Mouse (Mus musculus) limb, embryonic 14.5 days (tissue): ENCODE results near the gene Ptprc. TPM values are rescaled to one million over a fixed set of nuclear protein-coding genes. Genes with fewer than 3 reads are reported as not detected.

Experiments used
- ATAC-seq: fragments of 200-750 bp; cut with Nextera tagmentation; 2 replicates; pipeline ENCODE4 v1.8.0; 2017; ENCODE audit warnings: low read depth, moderate number of reproducible peaks, moderate TSS enrichment; ENCODE audit not compliant: low FRiP score
- DNase-seq: peaks from one replicate; pipeline ENCODE4 v3.0.0-alpha.2; 2015; ENCODE audit warnings: low spot score
- H3K27ac ChIP-seq: fragments of 300-500 bp; sonication (generic); replicated peaks from 2 replicates; pipeline ENCODE4 v1.5.1; 2014; ENCODE audit warnings: low read depth, mild to moderate bottlenecking, low read length, moderate library complexity, mixed read lengths
- H3K27me3 ChIP-seq: fragments of 300-500 bp; sonication (generic); 2 replicates; pipeline ENCODE4 v1.6.1; 2014; ENCODE audit warnings: low read length, mixed read lengths; ENCODE audit not compliant: control insufficient read depth, insufficient read depth
- H3K36me3 ChIP-seq: fragments of 300-500 bp; sonication (generic); 2 replicates; pipeline ENCODE4 v1.6.1; 2014; ENCODE audit warnings: mild to moderate bottlenecking, low read length, moderate library complexity, mixed read lengths; ENCODE audit not compliant: control insufficient read depth, insufficient read depth
- H3K4me1 ChIP-seq: fragments of 300-500 bp; sonication (generic); 2 replicates; pipeline ENCODE4 v1.6.1; 2014; ENCODE audit warnings: antibody characterized with exemption, low read length, mixed read lengths; ENCODE audit not compliant: control insufficient read depth, insufficient read depth
- H3K4me2 ChIP-seq: fragments of 300-500 bp; sonication (generic); replicated peaks from 2 replicates; pipeline ENCODE4 v1.6.1; 2014; ENCODE audit warnings: low read depth, mild to moderate bottlenecking, low read length, moderate library complexity; ENCODE audit not compliant: severe bottlenecking
- H3K4me3 ChIP-seq: fragments of 300-500 bp; sonication (generic); replicated peaks from 2 replicates; pipeline ENCODE4 v1.5.1; 2014; ENCODE audit warnings: low read length
- H3K9ac ChIP-seq: fragments of 300-500 bp; sonication (generic); 2 replicates; pipeline ENCODE4 v1.6.1; 2014; ENCODE audit warnings: mild to moderate bottlenecking, low read depth, low read length, moderate library complexity; ENCODE audit not compliant: severe bottlenecking
- H3K9me3 ChIP-seq: fragments of 300-500 bp; sonication (generic); 2 replicates; pipeline ENCODE4 v1.6.1; 2016; ENCODE audit warnings: low read length; ENCODE audit not compliant: control insufficient read depth
- POLR2A ChIP-seq: fragments of 200-500 bp; IDR thresholded peaks from 2 replicates; pipeline ENCODE4 v1.8.0; 2012; ENCODE audit warnings: inconsistent platforms, mild to moderate bottlenecking, moderate library complexity, borderline replicate concordance; ENCODE audit not compliant: insufficient read depth, insufficient read length; ENCODE audit errors: extremely low read depth
- whole genome bisulfite sequencing: fragments of 180-500 bp; shearing (Covaris S2); extraction: QIAGEN DNeasy Blood & Tissue Kit; methylation state at CpG from one replicate; pipeline ENCODE4 v1.1.7; 2014; 5-methylcytosine and 5-hydroxymethylcytosine counted together
- polyA plus RNA-seq, 2 experiments: library from polyadenylated mRNA; depleted of rRNA in 1 of 2; stranded (reverse) in 1 of 2; unstranded in 1 of 2; fragments of >200 nt; fragmentation: Nextera tagmentation in 1 of 2; extraction: Ambion mirVana in 1 of 2; gene quantifications; 2 replicates each; pipeline versions ENCODE4 v1.2.1 to v1.2.3; 2012 to 2014

The Ptprc gene
- polyA plus RNA-seq, 2 experiments: 3.2 to 4.5 TPM

DNA sequence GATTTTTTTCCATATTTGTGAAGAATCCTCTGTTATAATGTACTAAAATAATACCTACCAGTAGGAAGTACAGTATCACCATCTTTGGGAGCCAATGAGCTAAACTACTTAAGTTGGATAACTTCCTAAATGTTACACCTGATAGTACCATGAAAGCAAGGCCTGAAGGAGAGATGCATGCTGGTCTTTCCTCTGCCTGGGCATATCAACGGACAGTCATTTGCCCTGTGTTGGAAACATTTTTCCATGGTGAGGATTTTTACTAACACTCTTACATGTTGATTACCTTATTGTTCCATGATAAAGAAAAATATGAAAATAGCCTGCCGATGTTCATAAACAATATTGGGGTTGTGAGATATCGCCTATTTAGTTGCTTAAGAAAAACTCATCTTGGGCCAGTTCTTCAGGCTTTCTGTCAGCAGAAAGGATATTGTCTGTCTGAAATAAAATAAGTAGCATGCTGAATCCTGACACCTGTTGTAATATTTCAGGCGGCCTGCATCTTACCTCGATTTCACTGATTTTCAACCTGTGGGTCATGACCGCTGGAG is 38.4 kb downstream of the Ptprc start:
- Histone ChIP-seq H3K36me3 (no peaks in the 10 kb centered on the region), H3K4me3 (no peak overlapping the region), H3K4me2 (no peak overlapping the region), H3K4me1 (peaks cover 4% of the 10 kb centered on the region; the same call in 1 of the 2 replicates), H3K27ac (no peak overlapping the region), H3K9me3 (no peaks in the 10 kb centered on the region), H3K27me3 (no peaks in the 10 kb centered on the region), H3K9ac (no peak overlapping the region)
- no peak for TF ChIP-seq POLR2A
- DNase-seq: no peak
- WGBS: 93% methylated on average over 6 of the region's 6 CpGs
- ATAC-seq: no peak

DNA sequence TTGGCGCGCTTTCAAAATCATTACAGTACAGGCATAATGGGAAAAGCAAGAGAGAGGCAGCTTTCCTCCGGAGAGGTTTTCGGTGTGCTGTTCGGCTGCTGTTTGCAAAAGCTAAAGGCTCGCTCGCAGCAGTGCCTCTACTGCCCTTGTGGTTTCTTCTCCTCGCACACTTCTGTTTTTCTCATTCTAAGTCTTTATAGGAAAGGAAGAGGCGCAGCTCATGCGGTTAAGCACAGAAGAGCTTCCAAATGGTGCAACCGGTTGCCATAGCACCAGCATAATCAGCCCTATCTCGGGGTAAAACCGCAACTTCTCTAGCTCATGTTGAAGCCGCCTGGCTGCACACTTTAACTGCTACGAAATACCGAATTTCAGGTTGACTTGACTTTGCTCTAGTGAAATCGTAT is 39.1 kb downstream of the Ptprc start:
- no peak for TF ChIP-seq POLR2A
- peak; percentile 76 for ATAC-seq
- Histone ChIP-seq H3K9ac (no peak overlapping the region), H3K27me3 (no peaks in the 10 kb centered on the region), H3K4me2 (peak overlapping the region; percentile 48), H3K27ac (peak overlapping the region; percentile 43; the same call in 1 of the 2 replicates), H3K9me3 (no peaks in the 10 kb centered on the region), H3K4me1 (peaks cover 4% of the 10 kb centered on the region; the same call in 1 of the 2 replicates), H3K4me3 (peak overlapping the region; percentile 26), H3K36me3 (no peaks in the 10 kb centered on the region)
- peak; percentile 70 for DNase-seq
- 26% methylated on average over 17 of the region's 17 CpGs for whole genome bisulfite sequencing

DNA sequence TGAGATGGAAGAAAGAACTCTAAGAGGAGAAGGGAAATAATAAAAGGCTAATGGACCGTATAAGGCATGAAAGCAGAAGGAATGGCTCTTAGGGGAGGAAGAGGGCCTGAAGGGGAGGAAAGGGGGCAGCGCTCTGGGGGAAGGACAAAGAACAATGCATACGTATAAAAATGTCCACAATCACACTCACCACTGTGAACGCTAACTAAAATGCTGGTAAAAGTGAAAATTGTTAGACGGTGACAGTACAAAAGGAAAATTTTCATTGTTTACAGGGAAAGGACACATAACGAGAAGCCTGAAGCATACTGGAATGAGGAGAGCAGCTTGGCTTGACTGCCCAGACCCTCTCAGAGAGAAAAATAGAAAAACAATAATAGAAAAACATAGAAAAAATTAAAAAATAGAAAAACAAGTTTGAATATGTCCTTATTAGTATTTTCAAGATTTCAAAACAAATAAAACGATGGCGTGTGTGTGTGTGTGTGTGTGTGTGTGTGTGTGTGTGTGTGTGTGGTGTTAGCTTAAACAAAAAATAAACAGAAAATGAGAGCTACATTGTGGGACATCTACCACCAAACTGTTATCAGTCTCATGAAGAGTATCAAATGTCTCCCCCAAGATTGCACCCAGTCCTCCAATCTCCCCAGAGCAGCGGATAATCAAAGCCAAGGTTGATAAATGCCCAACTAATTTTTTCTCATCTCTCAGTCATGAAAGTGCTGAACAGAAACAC is 39.7 kb downstream of the Ptprc start:
- no peak for ATAC-seq

DNA sequence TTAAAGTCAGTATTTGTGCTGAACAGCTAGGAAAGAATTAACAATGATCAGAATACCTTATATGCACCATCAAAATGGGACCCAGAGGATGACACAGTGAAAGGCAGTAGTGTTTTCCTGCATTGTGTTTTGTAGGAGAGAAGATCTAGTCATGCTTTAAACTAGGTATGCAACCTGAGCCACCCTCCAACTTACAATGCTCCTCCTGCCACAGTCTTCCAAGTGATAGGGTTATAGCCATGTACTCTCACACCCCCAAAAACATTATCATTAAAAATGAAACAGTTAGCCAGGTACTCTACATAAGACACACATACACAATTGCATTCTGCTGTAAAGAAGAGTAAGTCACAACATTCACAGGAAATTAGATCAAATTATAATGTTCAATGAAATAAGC is 40.4 kb downstream of the Ptprc start:
- Histone ChIP-seq H3K36me3 (no peaks in the 10 kb centered on the region), H3K9ac (no peak overlapping the region), H3K27ac (no peak overlapping the region), H3K9me3 (no peaks in the 10 kb centered on the region), H3K4me2 (no peak overlapping the region), H3K4me1 (peaks cover 4% of the 10 kb centered on the region; the same call in 1 of the 2 replicates), H3K27me3 (no peaks in the 10 kb centered on the region), H3K4me3 (no peak overlapping the region)
- DNase-seq: no peak
- no peak for ATAC-seq
- no peak for TF ChIP-seq POLR2A

More for the DNA sequence above, 39.7 kb downstream of the Ptprc start:
- H3K4me2 ChIP-seq: peak overlapping the region; percentile 48
- no peak overlapping the region for H3K9ac ChIP-seq
- no peak for DNase-seq
- H3K27me3 ChIP-seq: no peaks in the 10 kb centered on the region
- H3K9me3 ChIP-seq: no peaks in the 10 kb centered on the region
- peaks cover 4% of the 10 kb centered on the region; the same call in 1 of the 2 replicates for H3K4me1 ChIP-seq
- H3K27ac ChIP-seq: peak overlapping the region; percentile 43; the same call in 1 of the 2 replicates
- 51% methylated on average over 9 of the region's 9 CpGs for WGBS
- H3K4me3 ChIP-seq: peak overlapping the region; percentile 26
- no peak for TF ChIP-seq POLR2A
- no peaks in the 10 kb centered on the region for H3K36me3 ChIP-seq

DNA sequence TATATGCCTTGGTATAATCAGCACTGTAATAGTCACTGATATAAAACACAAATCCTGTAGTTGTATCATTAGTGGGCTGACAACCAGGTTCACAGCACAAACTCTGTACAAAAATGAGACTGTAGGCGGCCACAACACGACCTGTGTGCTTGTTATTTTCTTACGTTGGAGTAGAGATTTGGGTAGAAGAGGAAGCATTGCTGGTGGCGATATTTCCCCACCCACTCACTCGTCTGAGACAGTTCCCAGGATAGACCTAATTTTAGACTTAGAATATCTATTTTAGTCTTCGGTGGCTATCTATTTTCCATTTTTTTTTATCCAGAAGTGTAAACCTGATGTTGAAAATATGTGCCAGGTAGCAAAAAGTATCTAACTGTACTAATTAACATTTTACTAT is 41.2 kb downstream of the Ptprc start:
- ATAC-seq (no peak), DNase-seq (no peak)
- no peaks in the 10 kb centered on the region for H3K9me3 ChIP-seq
- 67% methylated on average over 6 of the region's 6 CpGs for WGBS
- H3K27ac ChIP-seq: no peak overlapping the region
- H3K9ac ChIP-seq: no peak overlapping the region
- H3K4me1 ChIP-seq: peaks cover 4% of the 10 kb centered on the region; the same call in 1 of the 2 replicates
- H3K36me3 ChIP-seq: no peaks in the 10 kb centered on the region
- no peak overlapping the region for H3K4me3 ChIP-seq
- TF ChIP-seq POLR2A: no peak
- no peaks in the 10 kb centered on the region for H3K27me3 ChIP-seq
- H3K4me2 ChIP-seq: no peak overlapping the region
